Mouse (Mus musculus) olfactory bulb, adult 2 months (tissue): ENCODE measurements at regions not wholly inside any gene's neighbourhood (a gene's known extent, or its start where the extent isn't known, plus 50 kb on each side); places are given as distances from the start of the nearest gene placed in this dataset.

Source experiments
- CTCF ChIP-seq: fragments of 200-500 bp; IDR thresholded peaks from 2 replicates; pipeline ENCODE4 v1.5.1; 2012; ENCODE audit warnings: low read depth, mild to moderate bottlenecking, low read length, moderate library complexity; ENCODE audit not compliant: insufficient read depth
- POLR2A ChIP-seq: fragments of 200-500 bp; IDR thresholded peaks from 2 replicates; pipeline ENCODE4 v1.6.1; 2012; ENCODE audit warnings: mild to moderate bottlenecking, low read depth, low read length, moderate library complexity; ENCODE audit not compliant: insufficient read depth

GRCm38 (mm10) chr8:103874506-103874905, 226.9 kb upstream of the Cdh5 start:
- TF ChIP-seq CTCF: no peak
- TF ChIP-seq POLR2A: no peak
